Mouse (Mus musculus): ENCODE data around the gene Fam172a.

Fam172a gene

GRCm38 (mm10) chr13:77959493-77960272, 257.9 kb downstream of the Fam172a start:
- no peak for DNase-seq (ENCODE audit: low spot score)

- DNase-seq (ENCODE audit: low spot score), result no peak
Observed at GRCm38 (mm10) chr13:77976248-77976647, 274.4 kb downstream of the Fam172a start.

GRCm38 (mm10) chr13:77977121-77977520, 275.3 kb downstream of the Fam172a start:
- DNase-seq (ENCODE audit: low spot score), result no peak

GRCm38 (mm10) chr13:77982105-77982851, 280.4 kb downstream of the Fam172a start:
- DNase-seq (ENCODE audit: low spot score), result no peak

- DNase-seq (ENCODE audit: low spot score), result no peak
Observed at GRCm38 (mm10) chr13:77982852-77983202, 281.0 kb downstream of the Fam172a start.

- no peak for DNase-seq (ENCODE audit: low spot score)
Observed at GRCm38 (mm10) chr13:77991189-77991886, 289.5 kb downstream of the Fam172a start.

GRCm38 (mm10) chr13:78004649-78005048, 302.8 kb downstream of the Fam172a start:
- no peak for DNase-seq (ENCODE audit: low spot score)

- no peak for DNase-seq (ENCODE audit: low spot score)
Observed at GRCm38 (mm10) chr13:78005344-78005743, 303.5 kb downstream of the Fam172a start.

GRCm38 (mm10) chr13:78010176-78010575, 308.3 kb downstream of the Fam172a start:
- no peak for DNase-seq (ENCODE audit: low spot score)

- DNase-seq (ENCODE audit: low spot score), result no peak
Observed at GRCm38 (mm10) chr13:78024683-78025294, 323.0 kb downstream of the Fam172a start, which contains the start of gene Pou5f2. Pou5f2 (plus strand) TSS chr13:78024902.

- DNase-seq (ENCODE audit: low spot score), result no peak
Observed at GRCm38 (mm10) chr13:78032821-78033220, 331.0 kb downstream of the Fam172a start.

GRCm38 (mm10) chr13:78037203-78037602, 335.4 kb downstream of the Fam172a start:
- no peak for DNase-seq (ENCODE audit: low spot score)

- no peak for DNase-seq (ENCODE audit: low spot score)
Observed at GRCm38 (mm10) chr13:78043203-78043602, 341.4 kb downstream of the Fam172a start.

GRCm38 (mm10) chr13:78045116-78045515, 343.3 kb downstream of the Fam172a start:
- no peak for DNase-seq (ENCODE audit: low spot score)

- DNase-seq (ENCODE audit: low spot score), result no peak
Observed at GRCm38 (mm10) chr13:78087751-78088150, 385.9 kb downstream of the Fam172a start.

GRCm38 (mm10) chr13:78090701-78091100, 388.9 kb downstream of the Fam172a start:
- DNase-seq (ENCODE audit: low spot score), result no peak

- no peak for DNase-seq (ENCODE audit: low spot score)
Observed at GRCm38 (mm10) chr13:78091949-78092348, 390.1 kb downstream of the Fam172a start.

- DNase-seq (ENCODE audit: low spot score), result no peak
Observed at GRCm38 (mm10) chr13:78094352-78094751, 392.5 kb downstream of the Fam172a start.

GRCm38 (mm10) chr13:78095071-78095973, 393.5 kb downstream of the Fam172a start:
- DNase-seq (ENCODE audit: low spot score), result no peak

GRCm38 (mm10) chr13:78098858-78099445, 397.1 kb downstream of the Fam172a start:
- no peak for DNase-seq (ENCODE audit: low spot score)

Measured in ovary, adult 18-20 months (tissue).